Mouse (Mus musculus) ovary, postnatal 14 days (tissue): ENCODE results near the gene Fibcd1.
A peak's percentile ranks its signal among the peaks of the same experiment; 100 is the strongest.

ENCODE experiments used
- DNase-seq: peaks from one replicate; pipeline ENCODE4 v3.0.0; 2022; ENCODE audit warnings: low spot score

Fibcd1 gene

GRCm38 (mm10) chr2:31811086-31811958 lies 34.5 kb downstream of the Fibcd1 start:
- DNase-seq = no peak

- no peak for DNase-seq
Observed at GRCm38 (mm10) chr2:31810444-31810843, 35.4 kb downstream of the Fibcd1 start, which contains the start of gene Qrfp. TSS of gene Qrfp (minus strand) at chr2:31810580.

GRCm38 (mm10) chr2:31809358-31809740 lies 36.5 kb downstream of the Fibcd1 start:
- DNase-seq = no peak

- DNase-seq = no peak
Observed at GRCm38 (mm10) chr2:31808410-31809357, 37.1 kb downstream of the Fibcd1 start.

GRCm38 (mm10) chr2:31806639-31807382 lies 39.0 kb downstream of the Fibcd1 start:
- no peak for DNase-seq

GRCm38 (mm10) chr2:31803480-31803879 lies 42.3 kb downstream of the Fibcd1 start:
- no peak for DNase-seq

GRCm38 (mm10) chr2:31802811-31803210 lies 43.0 kb downstream of the Fibcd1 start:
- DNase-seq = no peak

GRCm38 (mm10) chr2:31801416-31801815 lies 44.4 kb downstream of the Fibcd1 start:
- DNase-seq = no peak

GRCm38 (mm10) chr2:31796943-31797342 lies 48.9 kb downstream of the Fibcd1 start:
- DNase-seq = no peak

- DNase-seq = no peak
Observed at GRCm38 (mm10) chr2:31792611-31793010, 53.2 kb downstream of the Fibcd1 start.

GRCm38 (mm10) chr2:31791260-31791659 lies 54.5 kb downstream of the Fibcd1 start:
- no peak for DNase-seq

GRCm38 (mm10) chr2:31790728-31791251 lies 55.0 kb downstream of the Fibcd1 start:
- DNase-seq = no peak

GRCm38 (mm10) chr2:31789215-31789614 lies 56.6 kb downstream of the Fibcd1 start:
- no peak for DNase-seq

- DNase-seq = no peak
Observed at GRCm38 (mm10) chr2:31788227-31788626, 57.6 kb downstream of the Fibcd1 start.

- DNase-seq = peak; percentile 74
Observed at GRCm38 (mm10) chr2:31787029-31787428, 58.8 kb downstream of the Fibcd1 start.

- DNase-seq = peak; percentile 69
Observed at GRCm38 (mm10) chr2:31785074-31785473, 60.7 kb downstream of the Fibcd1 start.

- DNase-seq = no peak
Observed at GRCm38 (mm10) chr2:31782958-31783602, 62.7 kb downstream of the Fibcd1 start.

GRCm38 (mm10) chr2:31779258-31779657 lies 66.5 kb downstream of the Fibcd1 start:
- DNase-seq = no peak

- DNase-seq = no peak
Observed at GRCm38 (mm10) chr2:31776479-31776878, 69.3 kb downstream of the Fibcd1 start.

- DNase-seq = peak; percentile 43
Observed at GRCm38 (mm10) chr2:31770781-31771441, 74.9 kb downstream of the Fibcd1 start.
